Mouse (Mus musculus) liver, postnatal 0 days (tissue): ENCODE measurements around the gene Nat8f2. TPM values are rescaled to one million over a fixed set of nuclear protein-coding genes. Genes with fewer than 3 reads are reported as not detected.
"Not testable (repeated sequence)": the region's sequence is repeated elsewhere in the genome, so short reads cannot be mapped to it uniquely, and the experiment has no call there.

Source experiments
- ATAC-seq: fragments of 200-750 bp; cut with Nextera tagmentation; 2 replicates; pipeline ENCODE4 v1.8.0; 2017; ENCODE audit warnings: mild to moderate bottlenecking, moderate library complexity
- DNase-seq: peaks from one replicate; pipeline ENCODE4 v3.0.0-alpha.2; 2016
- H3K27ac ChIP-seq: fragments of 300-500 bp; sonication (generic); 2 replicates; pipeline ENCODE4 v1.5.1; 2014; ENCODE audit warnings: antibody characterized with exemption, moderate library complexity, mild to moderate bottlenecking, low read depth
- H3K27me3 ChIP-seq: fragments of 300-500 bp; sonication (generic); 2 replicates; pipeline ENCODE4 v1.6.1; 2014; ENCODE audit warnings: low read length, control low read depth, mixed read lengths; ENCODE audit not compliant: insufficient read depth
- H3K36me3 ChIP-seq: fragments of 300-500 bp; sonication (generic); replicated peaks from 2 replicates; pipeline ENCODE4 v1.6.1; 2014; ENCODE audit warnings: mild to moderate bottlenecking, control low read depth, low read length, moderate library complexity, mixed read lengths; ENCODE audit not compliant: insufficient read depth
- H3K4me1 ChIP-seq: fragments of 300-500 bp; sonication (generic); 2 replicates; pipeline ENCODE4 v1.6.1; 2014; ENCODE audit warnings: antibody characterized with exemption, mild to moderate bottlenecking, control low read depth; ENCODE audit not compliant: insufficient read depth
- H3K4me2 ChIP-seq: fragments of 300-500 bp; sonication (generic); 2 replicates; pipeline ENCODE4 v1.6.1; 2014; ENCODE audit warnings: low read depth, mild to moderate bottlenecking, low read length, moderate library complexity, mixed read lengths
- H3K4me3 ChIP-seq: fragments of 300-500 bp; sonication (generic); 2 replicates; pipeline ENCODE4 v1.5.1; 2014; ENCODE audit warnings: low read depth, low read length
- H3K9ac ChIP-seq: fragments of 300-500 bp; sonication (generic); replicated peaks from 2 replicates; pipeline ENCODE4 v1.6.1; 2014; ENCODE audit warnings: mild to moderate bottlenecking, moderate library complexity
- H3K9me3 ChIP-seq: fragments of 300-500 bp; sonication (generic); 2 replicates; pipeline ENCODE4 v1.6.1; 2016; ENCODE audit warnings: mild to moderate bottlenecking, control low read depth, low read length, mixed read lengths
- CTCF ChIP-seq: sonication (generic); IDR thresholded peaks from 2 replicates; pipeline ENCODE4 v1.5.1; 2016; ENCODE audit warnings: antibody characterized with exemption, low read depth
- EP300 ChIP-seq: IDR thresholded peaks from 2 replicates; pipeline ENCODE4 v1.6.1; 2016; ENCODE audit warnings: antibody characterized with exemption, low read depth, mild to moderate bottlenecking
- WGBS: fragments of 180-500 bp; shearing (Covaris S2); extraction: QIAGEN DNeasy Blood & Tissue Kit; methylation state at CpG from one replicate; pipeline ENCODE4 v1.1.7; 2014; ENCODE audit not compliant: insufficient replicate concordance; 5-methylcytosine and 5-hydroxymethylcytosine counted together
- polyA plus RNA-seq: library from polyadenylated mRNA; unstranded; fragments of >200 nt; fragmentation: Nextera tagmentation; extraction: Ambion mirVana; gene quantifications from 2 replicates; pipeline ENCODE4 v1.2.1, GENCODE M21; 2015

The Nat8f2 gene
- 1.3 and 1.7 TPM in 2 replicates for polyA plus RNA-seq

GRCm38 (mm10) chr6:85869006-85869405 is at the start of gene Nat8f2:
Nat8f2 (minus strand) TSS chr6:85869158.
- H3K9ac ChIP-seq, H3K36me3 ChIP-seq, H3K27ac ChIP-seq, H3K4me3 ChIP-seq, H3K27me3 ChIP-seq, H3K4me1 ChIP-seq, H3K9me3 ChIP-seq, H3K4me2 ChIP-seq, DNase-seq: not testable (repeated sequence)
- WGBS: 60% methylated on average over 5 of the region's 5 CpGs
- 0 out of 2 replicates have a peak, but pooled peaks have one; percentile 44 for ATAC-seq

DNA sequence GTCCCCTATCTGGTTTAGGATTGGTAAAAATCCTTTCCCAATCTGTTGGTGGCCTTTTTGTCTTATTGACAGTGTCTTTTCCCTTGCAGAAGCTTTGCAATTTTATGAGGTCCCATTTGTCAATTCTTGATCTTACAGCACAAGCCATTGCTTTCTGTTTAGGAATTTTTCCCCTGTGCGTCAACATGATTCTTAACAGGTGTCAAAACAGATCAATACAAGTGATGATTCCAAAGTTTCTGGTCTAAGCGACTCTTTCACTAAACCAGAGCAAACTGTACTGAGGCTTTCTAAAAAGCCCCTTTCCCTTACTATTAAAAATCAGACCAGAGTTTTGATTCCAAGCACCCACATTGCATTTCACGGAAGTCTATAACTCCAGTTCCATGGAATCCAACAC is 49.4 kb upstream of the Nat8f2 start:
- H3K27ac ChIP-seq, ATAC-seq, DNase-seq, H3K4me2 ChIP-seq, H3K9ac ChIP-seq, H3K9me3 ChIP-seq, H3K27me3 ChIP-seq, H3K4me3 ChIP-seq: not testable (repeated sequence)
- Histone ChIP-seq H3K4me1 (peaks cover 14% of the 10 kb centered on the region), H3K36me3 (peaks cover 17% of the 10 kb centered on the region)
- 84% methylated on average over 3 of the region's 3 CpGs for WGBS

DNA sequence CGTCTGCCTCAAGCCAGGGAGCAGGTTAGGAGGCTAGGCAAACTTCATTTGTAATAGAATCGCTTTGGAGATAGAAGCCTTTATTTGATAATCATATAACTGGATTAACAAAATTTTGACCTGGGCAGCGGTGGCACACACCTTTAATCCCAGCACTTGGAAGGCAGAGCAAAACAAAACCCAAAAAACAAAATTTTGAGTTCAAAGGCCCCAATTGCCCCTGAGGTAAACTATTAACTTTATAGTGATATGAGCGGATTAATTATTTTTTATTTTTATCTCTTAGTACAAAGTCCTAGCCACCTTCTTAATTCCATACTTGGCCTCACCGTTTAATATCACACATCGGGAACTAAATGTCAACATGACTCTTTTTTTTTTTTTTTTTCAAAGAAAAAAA is 47.6 kb upstream of the Nat8f2 start:
- peak overlapping the region; percentile 95 for H3K27ac ChIP-seq
- H3K4me1 ChIP-seq: peaks cover 17% of the 10 kb centered on the region
- peak overlapping the region; percentile 81 for H3K9ac ChIP-seq
- WGBS: 73% methylated on average over 6 of the region's 6 CpGs
- peaks cover 4% of the 10 kb centered on the region for H3K36me3 ChIP-seq
- H3K4me2 ChIP-seq: peak overlapping the region; percentile 93
- DNase-seq: no peak
- no peaks in the 10 kb centered on the region for H3K27me3 ChIP-seq
- TF ChIP-seq EP300: no peak
- no peak for TF ChIP-seq CTCF
- ATAC-seq: no peak
- H3K9me3 ChIP-seq: no peaks in the 10 kb centered on the region
- H3K4me3 ChIP-seq: peak overlapping the region; percentile 88

- peak within 1 kb of the TSS; percentile 93 for H3K4me2 ChIP-seq
- peak; percentile 91 for DNase-seq
- H3K27ac ChIP-seq: peak within 1 kb of the TSS; percentile 95
These were observed 46.9 kb upstream of the Nat8f2 start, which contains the start of gene Nat8f1 for GRCm38 (mm10) chr6:85915539-85916513. Nat8f1 (minus strand) TSS chr6:85915687.

DNA sequence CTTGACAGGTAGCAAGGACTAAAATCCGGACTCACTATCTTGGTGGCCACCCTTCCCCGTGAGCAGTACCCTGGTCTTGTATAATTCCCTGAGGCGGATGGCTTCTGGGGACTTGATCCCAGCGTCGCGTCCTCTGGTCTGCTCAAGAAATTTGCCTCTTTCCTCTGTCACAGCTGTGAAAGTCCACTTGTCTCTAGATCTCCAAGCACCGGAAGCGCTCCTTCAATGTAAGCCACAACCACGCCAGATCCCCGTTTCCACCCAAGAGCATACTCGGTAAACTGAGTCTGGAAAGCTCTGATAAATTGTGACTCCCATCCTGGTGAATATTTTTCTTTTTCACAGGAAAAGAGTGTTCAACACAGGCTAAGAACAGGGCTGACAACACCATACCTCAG is 46.2 kb upstream of the Nat8f2 start:
- Histone ChIP-seq H3K4me3 (peak overlapping the region; percentile 88), H3K27me3 (no peaks in the 10 kb centered on the region), H3K9me3 (no peaks in the 10 kb centered on the region), H3K4me1 (peaks cover 25% of the 10 kb centered on the region), H3K36me3 (no peaks in the 10 kb centered on the region), H3K27ac (peak overlapping the region; percentile 95), H3K4me2 (peak overlapping the region; percentile 93), H3K9ac (peak overlapping the region; percentile 81)
- no peak for ATAC-seq
- 3% methylated on average over 11 of the region's 11 CpGs for WGBS
- TF ChIP-seq CTCF: no peak
- TF ChIP-seq EP300: no peak
- no peak for DNase-seq

More at GRCm38 (mm10) chr6:85915539-85916513, 46.9 kb upstream of the Nat8f2 start, which contains the start of gene Nat8f1:
- peak; percentile 71 for TF ChIP-seq CTCF
- not testable (repeated sequence) for H3K36me3 ChIP-seq, H3K9me3 ChIP-seq, H3K27me3 ChIP-seq
- Histone ChIP-seq H3K4me1 (peaks cover 23% of the 10 kb centered on the region), H3K9ac (peak within 1 kb of the TSS; percentile 81), H3K4me3 (peak within 1 kb of the TSS; percentile 88)
- WGBS: 1% methylated on average over 59 of the region's 61 CpGs
- peak; percentile 96 for ATAC-seq

DNA sequence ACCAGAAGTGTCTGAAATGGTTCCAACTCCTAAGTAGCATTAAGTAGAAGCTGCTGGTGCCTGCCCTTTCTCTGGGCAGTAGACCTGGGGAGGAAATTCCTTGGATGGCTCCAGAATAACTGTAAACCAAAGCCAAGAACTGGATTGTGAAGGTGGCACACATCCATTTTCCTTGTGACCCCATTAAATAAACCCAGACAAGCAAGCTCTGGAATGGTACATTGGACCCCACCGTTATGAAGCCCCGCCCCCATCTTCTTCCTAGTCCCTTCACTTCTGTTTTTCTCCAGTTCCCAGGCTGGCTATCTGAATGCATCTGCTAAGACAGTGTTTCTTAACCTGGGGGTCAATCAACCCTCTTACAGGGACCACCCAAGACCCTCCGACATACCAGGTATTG is 42.6 kb upstream of the Nat8f2 start, which contains the start of gene Tprkb:
TSS of gene Tprkb (plus strand) at position 279 of the 400 bp plus-strand sequence.
- Histone ChIP-seq H3K4me3 (no peak within 1 kb of the TSS), H3K4me2 (peak within 1 kb of the TSS; percentile 42), H3K27me3 (no peaks in the 10 kb centered on the region), H3K36me3 (no peaks in the 10 kb centered on the region), H3K9ac (no peak within 1 kb of the TSS), H3K9me3 (no peaks in the 10 kb centered on the region), H3K4me1 (peaks cover 39% of the 10 kb centered on the region), H3K27ac (peak within 1 kb of the TSS; percentile 49; the same call in 1 of the 2 replicates)
- 52% methylated on average over 3 of the region's 3 CpGs for WGBS
- DNase-seq (no peak), ATAC-seq (no peak)
- TF ChIP-seq EP300: no peak
- TF ChIP-seq CTCF: no peak
